Mouse (Mus musculus) forebrain, embryonic 11.5 days (tissue): ENCODE data around the gene Lurap1l. TPM values are rescaled to one million over a fixed set of nuclear protein-coding genes. Genes with fewer than 3 reads are reported as not detected.
"Not testable (repeated sequence)": the region's sequence is repeated elsewhere in the genome, so short reads cannot be mapped to it uniquely, and the experiment has no call there.

Experiments used
- ATAC-seq: fragments of 200-750 bp; cut with Nextera tagmentation; replicated peaks from 2 replicates; pipeline ENCODE4 v1.8.0; 2017; ENCODE audit warnings: moderate TSS enrichment; ENCODE audit not compliant: low FRiP score
- DNase-seq: peaks from one replicate; pipeline ENCODE4 v3.0.0-alpha.2; 2017; ENCODE audit warnings: low spot score
- H3K27ac ChIP-seq: fragments of 300-500 bp; sonication (generic); 2 replicates; pipeline ENCODE4 v1.5.1; 2014; ENCODE audit warnings: low read depth, low read length
- H3K27me3 ChIP-seq: fragments of 300-500 bp; sonication (generic); 2 replicates; pipeline ENCODE4 v1.6.1; 2014; ENCODE audit warnings: mild to moderate bottlenecking, low read length, mixed read lengths; ENCODE audit not compliant: control insufficient read depth, insufficient read depth
- H3K36me3 ChIP-seq: fragments of 300-500 bp; sonication (generic); 2 replicates; pipeline ENCODE4 v1.6.1; 2014; ENCODE audit warnings: mild to moderate bottlenecking, low read length, moderate library complexity, mixed read lengths; ENCODE audit not compliant: control insufficient read depth, insufficient read depth
- H3K4me1 ChIP-seq: fragments of 300-500 bp; sonication (generic); replicated peaks from 2 replicates; pipeline ENCODE4 v1.6.1; 2014; ENCODE audit warnings: low read length, mixed read lengths; ENCODE audit not compliant: control insufficient read depth, insufficient read depth
- H3K4me2 ChIP-seq: fragments of 300-500 bp; sonication (generic); 2 replicates; pipeline ENCODE4 v1.6.1; 2014; ENCODE audit warnings: low read depth, mild to moderate bottlenecking, low read length, moderate library complexity, mixed read lengths; ENCODE audit not compliant: severe bottlenecking
- H3K4me3 ChIP-seq: fragments of 300-500 bp; sonication (generic); 2 replicates; pipeline ENCODE4 v1.5.1; 2014; ENCODE audit warnings: low read depth, low read length
- H3K9ac ChIP-seq: fragments of 300-500 bp; sonication (generic); 2 replicates; pipeline ENCODE4 v1.6.1; 2014; ENCODE audit warnings: low read length
- H3K9me3 ChIP-seq: fragments of 300-500 bp; sonication (generic); 2 replicates; pipeline ENCODE4 v1.6.1; 2016; ENCODE audit warnings: low read length, mixed read lengths; ENCODE audit not compliant: control insufficient read depth
- WGBS: fragments of 180-500 bp; shearing (Covaris S2); extraction: QIAGEN DNeasy Blood & Tissue Kit; methylation state at CpG from one replicate; pipeline ENCODE4 v1.1.7; 2014; 5-methylcytosine and 5-hydroxymethylcytosine counted together
- polyA plus RNA-seq: library from polyadenylated mRNA; unstranded; fragments of >200 nt; fragmentation: Nextera tagmentation; extraction: Ambion mirVana; gene quantifications from 2 replicates; pipeline ENCODE4 v1.2.1, GENCODE M21; 2014

The Lurap1l gene
- polyA plus RNA-seq, 1 experiment from 2014 or later, result 2.5 TPM

- under 1% methylated on average over 58 of the region's 58 CpGs for WGBS
- H3K4me3 ChIP-seq, result peak overlapping the region; percentile 62
- no peaks in the 10 kb centered on the region for H3K36me3 ChIP-seq
- H3K9me3 ChIP-seq, result no peaks in the 10 kb centered on the region
- DNase-seq, result peak; percentile 74
- no peaks in the 10 kb centered on the region for H3K4me1 ChIP-seq
- no peaks in the 10 kb centered on the region for H3K27me3 ChIP-seq
- H3K4me2 ChIP-seq, result peak overlapping the region; percentile 81
- peak overlapping the region; percentile 72 for H3K9ac ChIP-seq
- H3K27ac ChIP-seq, result peak overlapping the region; percentile 60
- peak; percentile 77 for ATAC-seq
These were observed 640 bp downstream of the Lurap1l start for GRCm38 (mm10) chr4:80910871-80911701.

- H3K27me3 ChIP-seq, result no peaks in the 10 kb centered on the region
- no peaks in the 10 kb centered on the region for H3K4me1 ChIP-seq
- WGBS, result under 1% methylated on average over 26 of the region's 27 CpGs
- H3K9ac ChIP-seq, result peak overlapping the region; percentile 72
- H3K9me3 ChIP-seq, result no peaks in the 10 kb centered on the region
- H3K27ac ChIP-seq, result peak overlapping the region; percentile 60
- ATAC-seq (peak; percentile 90), DNase-seq (peak; percentile 89)
- peak overlapping the region; percentile 62 for H3K4me3 ChIP-seq
- H3K36me3 ChIP-seq, result no peaks in the 10 kb centered on the region
- H3K4me2 ChIP-seq, result peak overlapping the region; percentile 81
These were observed 1.5 kb downstream of the Lurap1l start for GRCm38 (mm10) chr4:80911706-80912540.

GRCm38 (mm10) chr4:80915211-80915610, 4.8 kb downstream of the Lurap1l start:
- H3K9ac ChIP-seq, result no peak overlapping the region
- no peaks in the 10 kb centered on the region for H3K4me1 ChIP-seq
- H3K27ac ChIP-seq, result no peak overlapping the region
- DNase-seq, result no peak
- no peak for ATAC-seq
- 77% methylated on average over 2 of the region's 2 CpGs for WGBS
- no peak overlapping the region for H3K4me3 ChIP-seq
- H3K9me3 ChIP-seq, result no peaks in the 10 kb centered on the region
- no peaks in the 10 kb centered on the region for H3K27me3 ChIP-seq
- no peaks in the 10 kb centered on the region for H3K36me3 ChIP-seq
- H3K4me2 ChIP-seq, result no peak overlapping the region

DNA sequence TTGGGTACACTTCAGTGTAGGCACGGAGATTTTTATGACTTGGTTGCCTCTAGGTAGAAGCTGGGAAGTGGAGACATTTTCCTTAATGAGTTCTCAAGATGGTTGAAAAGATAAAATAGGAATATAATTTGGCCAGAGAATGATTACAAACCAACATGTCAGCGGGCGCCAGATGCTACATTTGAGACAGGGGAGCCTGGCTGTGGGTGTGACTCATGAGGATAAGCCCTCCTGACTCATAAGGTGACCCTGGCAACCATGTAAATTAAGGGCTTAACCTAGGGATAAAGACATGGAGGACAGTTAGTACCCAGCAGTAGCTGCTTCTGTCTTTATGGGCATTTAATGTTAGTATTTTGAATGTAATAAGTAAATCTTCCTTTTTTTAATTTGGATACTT, 6.2 kb downstream of the Lurap1l start:
- DNase-seq (no peak), ATAC-seq (no peak)
- 87% methylated on average over 3 of the region's 3 CpGs for WGBS
- Histone ChIP-seq H3K36me3 (no peaks in the 10 kb centered on the region), H3K9ac (no peak overlapping the region), H3K27me3 (no peaks in the 10 kb centered on the region), H3K9me3 (no peaks in the 10 kb centered on the region), H3K27ac (no peak overlapping the region), H3K4me2 (no peak overlapping the region), H3K4me1 (no peaks in the 10 kb centered on the region), H3K4me3 (no peak overlapping the region)

- not testable (repeated sequence) for H3K4me3 ChIP-seq, H3K36me3 ChIP-seq, H3K27ac ChIP-seq, H3K9me3 ChIP-seq, H3K9ac ChIP-seq, H3K4me1 ChIP-seq, H3K4me2 ChIP-seq, ATAC-seq, H3K27me3 ChIP-seq, DNase-seq
- WGBS, result 85% methylated on average over 1 of the region's 1 CpGs
These were observed 6.7 kb downstream of the Lurap1l start for GRCm38 (mm10) chr4:80917128-80917527.

DNA sequence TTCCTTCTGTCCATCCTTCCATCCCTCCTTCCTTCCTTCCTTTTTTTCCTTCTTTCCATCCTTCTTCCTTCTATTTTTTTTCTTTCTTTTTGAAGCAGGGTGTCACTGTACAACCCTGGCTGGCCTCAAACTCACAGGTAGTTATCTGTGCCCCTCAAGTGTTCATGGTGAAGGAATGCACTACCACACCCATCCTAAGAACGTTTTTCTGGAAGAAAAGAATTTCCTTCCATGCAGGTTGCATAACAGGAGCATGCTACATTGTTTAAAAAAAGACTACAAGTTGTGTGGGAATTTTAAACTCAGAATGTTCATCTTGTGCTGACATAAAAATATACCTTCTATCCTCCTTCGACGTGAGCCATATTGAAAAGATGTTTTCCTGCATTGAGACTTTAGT, 7.4 kb downstream of the Lurap1l start:
- Histone ChIP-seq H3K4me3 (no peak overlapping the region), H3K4me2 (no peak overlapping the region), H3K4me1 (no peaks in the 10 kb centered on the region), H3K27me3 (no peaks in the 10 kb centered on the region), H3K9ac (no peak overlapping the region), H3K27ac (no peak overlapping the region), H3K9me3 (no peaks in the 10 kb centered on the region), H3K36me3 (no peaks in the 10 kb centered on the region)
- no peak for ATAC-seq
- 83% methylated on average over 3 of the region's 3 CpGs for WGBS
- DNase-seq, result no peak

DNA sequence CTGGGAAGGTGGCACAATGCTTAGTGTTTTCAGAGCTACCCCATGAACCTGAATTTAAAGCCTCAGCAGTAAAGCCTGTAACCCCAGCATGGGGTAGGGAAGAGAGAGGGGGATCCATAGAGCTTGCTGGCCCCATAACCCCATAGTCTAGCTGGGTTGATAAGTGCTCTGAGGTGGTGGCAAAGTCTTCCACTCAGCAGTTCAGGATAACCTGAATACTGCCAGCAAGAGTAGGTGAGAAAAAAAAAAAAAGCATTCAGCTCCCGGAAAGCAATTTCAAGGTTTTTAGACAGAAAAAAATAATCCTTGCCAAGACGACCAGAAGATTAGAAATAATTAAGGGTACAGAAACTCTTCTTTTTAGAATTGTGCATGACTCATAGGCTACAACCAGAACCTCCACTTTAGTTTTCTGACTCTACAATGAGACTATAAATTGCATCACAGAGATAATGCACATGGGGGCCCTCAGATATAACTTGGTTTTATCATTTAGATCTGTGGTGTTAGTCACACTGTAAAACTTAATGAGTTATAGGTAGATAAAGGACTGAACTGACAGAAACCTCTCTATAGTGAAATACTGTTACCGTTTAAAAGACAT, 8.2 kb downstream of the Lurap1l start:
- no peaks in the 10 kb centered on the region for H3K27me3 ChIP-seq
- DNase-seq, result no peak
- H3K9ac ChIP-seq, result no peak overlapping the region
- H3K27ac ChIP-seq, result no peak overlapping the region
- no peak for ATAC-seq
- no peaks in the 10 kb centered on the region for H3K4me1 ChIP-seq
- no peaks in the 10 kb centered on the region for H3K36me3 ChIP-seq
- no peak overlapping the region for H3K4me2 ChIP-seq
- 76% methylated on average over 3 of the region's 3 CpGs for WGBS
- H3K9me3 ChIP-seq, result no peaks in the 10 kb centered on the region
- H3K4me3 ChIP-seq, result no peak overlapping the region

DNA sequence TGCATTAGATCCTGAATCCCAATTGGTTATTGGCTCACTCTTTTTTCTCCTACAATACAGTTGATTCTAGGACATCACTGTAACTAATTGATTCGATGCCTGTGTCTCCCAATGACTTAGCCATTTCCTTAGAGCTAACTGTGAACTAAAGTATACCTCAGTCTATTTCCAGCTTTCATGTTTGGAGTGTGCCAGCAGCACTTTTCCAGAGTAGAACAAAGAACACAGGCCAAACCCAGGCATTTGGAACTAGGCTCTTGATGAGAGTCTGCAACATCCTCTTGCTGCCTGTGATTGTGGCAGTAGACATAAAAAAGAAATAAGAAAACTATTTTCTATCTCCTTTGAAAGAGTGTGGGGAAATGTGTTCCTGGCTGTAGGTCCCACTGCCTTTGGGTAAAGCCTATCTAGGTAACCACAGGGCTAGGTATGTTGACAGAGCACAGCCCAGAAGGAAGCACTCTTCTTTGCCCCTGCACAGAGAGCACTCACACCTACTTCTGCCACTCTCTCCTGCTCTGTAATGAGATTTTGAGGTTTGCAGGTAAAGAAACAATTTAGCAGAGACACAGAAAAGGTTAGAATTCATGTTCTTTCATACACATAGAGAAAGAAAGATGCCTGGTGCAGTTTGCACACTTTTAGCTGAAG, 8.9 kb downstream of the Lurap1l start:
- Histone ChIP-seq H3K9me3 (no peaks in the 10 kb centered on the region), H3K4me3 (no peak overlapping the region), H3K36me3 (no peaks in the 10 kb centered on the region), H3K27me3 (no peaks in the 10 kb centered on the region), H3K9ac (no peak overlapping the region), H3K27ac (no peak overlapping the region), H3K4me2 (no peak overlapping the region), H3K4me1 (no peaks in the 10 kb centered on the region)
- ATAC-seq (no peak), DNase-seq (no peak)
- 74% methylated on average over 1 of the region's 1 CpGs for WGBS
